Mouse (Mus musculus): ENCODE measurements at regions not wholly inside any gene's neighbourhood (a gene's known extent, or its start where the extent isn't known, plus 50 kb on each side); places are given as distances from the start of the nearest gene placed in this dataset.
A peak's percentile ranks its signal among the peaks of the same experiment; 100 is the strongest.
"Not testable (repeated sequence)": the region's sequence is repeated elsewhere in the genome, so short reads cannot be mapped to it uniquely, and the experiment has no call there.

GRCm38 (mm10) chr10:35503328-35503727, 208.4 kb downstream of the Amd2 start:
- no peak for DNase-seq (ENCODE audit: extremely low read depth, low read depth, low spot score)

DNA sequence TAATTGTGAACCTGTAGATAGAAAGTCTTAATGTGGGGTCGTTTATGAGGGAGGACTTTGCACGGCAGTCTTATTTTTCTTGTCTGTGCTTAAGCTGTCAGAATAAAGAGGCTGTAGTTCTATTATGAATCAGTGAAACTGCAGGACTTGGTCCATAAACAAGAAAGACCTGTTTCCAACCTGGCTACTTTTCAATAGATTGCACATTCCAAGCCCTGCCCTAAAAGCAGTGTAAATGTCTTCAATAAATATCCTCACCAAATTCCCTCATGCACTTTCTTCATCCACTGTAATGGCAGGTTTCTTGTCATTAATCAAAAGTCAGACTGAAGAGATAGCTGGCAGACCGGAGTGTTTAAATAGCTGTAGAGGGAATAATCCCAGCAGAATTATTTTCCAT, 209.1 kb downstream of the Amd2 start:
- peak; percentile 11 for DNase-seq (ENCODE audit: extremely low read depth, low read depth, low spot score)

- DNase-seq (ENCODE audit: extremely low read depth, low read depth, low spot score), result no peak
These were observed 209.6 kb downstream of the Amd2 start for GRCm38 (mm10) chr10:35502075-35502474.

GRCm38 (mm10) chr10:35478786-35479185, 232.9 kb downstream of the Amd2 start:
- DNase-seq (ENCODE audit: extremely low read depth, low read depth, low spot score), result not testable (repeated sequence)

GRCm38 (mm10) chr10:35446471-35446870, 265.2 kb downstream of the Amd2 start:
- no peak for DNase-seq (ENCODE audit: extremely low read depth, low read depth, low spot score)

GRCm38 (mm10) chr10:35444916-35445315, 266.8 kb downstream of the Amd2 start:
- DNase-seq (ENCODE audit: extremely low read depth, low read depth, low spot score), result no peak

- no peak for DNase-seq (ENCODE audit: extremely low read depth, low read depth, low spot score)
These were observed 267.8 kb downstream of the Amd2 start for GRCm38 (mm10) chr10:35443911-35444310.
